Mouse (Mus musculus) myocyte (in vitro differentiated cells): ENCODE measurements around the gene Rpl11. TPM values are rescaled to one million over a fixed set of nuclear protein-coding genes. Genes with fewer than 3 reads are reported as not detected.
A peak's percentile ranks its signal among the peaks of the same experiment; 100 is the strongest.

Experiments used
- H3K27me3 ChIP-seq: one replicate; pipeline ENCODE4 v1.6.1; 2011; ENCODE audit not compliant: control insufficient read depth, insufficient read depth, insufficient read length
- H3K36me3 ChIP-seq: one replicate; pipeline ENCODE4 v1.6.1; 2011; ENCODE audit not compliant: control insufficient read depth, insufficient read depth
- H3K4me2 ChIP-seq: one replicate; pipeline ENCODE4 v1.6.1; 2011; ENCODE audit warnings: low read depth, control low read depth
- H3K4me3 ChIP-seq: one replicate; pipeline ENCODE4 v1.5.1; 2011; ENCODE audit warnings: mild to moderate bottlenecking, control low read depth, moderate library complexity
- H3K79me2 ChIP-seq: one replicate; pipeline ENCODE4 v1.6.1; 2011; ENCODE audit not compliant: control insufficient read depth, insufficient read depth
- H3ac ChIP-seq: one replicate; pipeline ENCODE4 v1.6.1; 2011; ENCODE audit not compliant: control insufficient read depth, insufficient read length
- CEBPB ChIP-seq: IDR thresholded peaks from 2 replicates; pipeline ENCODE4 v1.6.1; 2011; ENCODE audit warnings: mild to moderate bottlenecking, moderate library complexity; ENCODE audit not compliant: poor library complexity, insufficient read depth, severe bottlenecking
- E2F4 ChIP-seq: IDR thresholded peaks from one replicate; pipeline ENCODE4 v1.6.1; 2011; ENCODE audit warnings: mild to moderate bottlenecking, control low read depth, moderate library complexity; ENCODE audit not compliant: insufficient read depth
- MAX ChIP-seq: IDR thresholded peaks from one replicate; pipeline ENCODE4 v1.6.1; 2011; ENCODE audit warnings: low read depth, mild to moderate bottlenecking, control low read depth
- MYOD1 ChIP-seq, 3 experiments: IDR thresholded peaks; one replicate each; pipeline ENCODE4 v1.6.1; 2011; ENCODE audit warnings: control low read depth in 2 of 3, low read depth in 2 of 3, mild to moderate bottlenecking in 2 of 3, moderate library complexity in 1 of 3; ENCODE audit not compliant: insufficient read length in 2 of 3, control insufficient read depth in 1 of 3
- MYOG ChIP-seq, 3 experiments: IDR thresholded peaks; one replicate each; pipeline ENCODE4 v1.6.1; 2011; ENCODE audit warnings: control low read depth in 2 of 3, low read depth in 2 of 3, mild to moderate bottlenecking in 2 of 3; ENCODE audit not compliant: insufficient read length in 2 of 3, control insufficient read depth in 1 of 3, insufficient read depth in 1 of 3
- POLR2A ChIP-seq: IDR thresholded peaks from one replicate; pipeline ENCODE4 v1.6.1; 2011; ENCODE audit warnings: low read depth, mild to moderate bottlenecking, control low read depth, moderate library complexity; ENCODE audit not compliant: insufficient read length
- POLR2AphosphoS2 ChIP-seq: IDR thresholded peaks from one replicate; pipeline ENCODE4 v1.6.1; 2011; ENCODE audit warnings: low read depth, control low read depth; ENCODE audit not compliant: insufficient read length
- REST ChIP-seq: IDR thresholded peaks from one replicate; pipeline ENCODE4 v1.6.1; 2011; ENCODE audit warnings: mild to moderate bottlenecking, control low read depth, moderate library complexity; ENCODE audit not compliant: insufficient read depth, insufficient read length
- SRF ChIP-seq: IDR thresholded peaks from one replicate; pipeline ENCODE4 v1.6.1; 2011; ENCODE audit warnings: low read depth; ENCODE audit not compliant: control insufficient read depth, insufficient read length
- TCF12 ChIP-seq: IDR thresholded peaks from one replicate; pipeline ENCODE4 v1.6.1; 2011; ENCODE audit warnings: mild to moderate bottlenecking, control low read depth; ENCODE audit not compliant: poor library complexity, insufficient read depth, severe bottlenecking
- TCF3 ChIP-seq: IDR thresholded peaks from one replicate; pipeline ENCODE4 v1.6.1; 2011; ENCODE audit warnings: low read depth, control low read depth; ENCODE audit not compliant: insufficient read length
- USF1 ChIP-seq: IDR thresholded peaks from one replicate; pipeline ENCODE4 v1.6.1; 2011; ENCODE audit warnings: low read depth, mild to moderate bottlenecking, control low read depth, moderate library complexity
- polyA plus RNA-seq: library from polyadenylated mRNA; unstranded; fragments of >200 nt; fragmentation: generic; extraction: Trizol; gene quantifications from one replicate; pipeline ENCODE4 v1.2.1, GENCODE M21; 2012; ENCODE audit warnings: missing spikeins

The Rpl11 gene
- polyA plus RNA-seq, 1 experiment, result 1,551 TPM

GRCm38 (mm10) chr4:135987714-135988113 lies 65.5 kb downstream of the Rpl11 start:
- Histone ChIP-seq H3K27me3 (no peaks in the 10 kb centered on the region), H3K4me2 (peak overlapping the region; percentile 93), H3ac (peak overlapping the region; percentile 69), H3K36me3 (no peaks in the 10 kb centered on the region), H3K4me3 (peak overlapping the region; percentile 71), H3K79me2 (peaks cover 12% of the 10 kb centered on the region)
- no peak for TF ChIP-seq MAX
- TF ChIP-seq MYOD1 (IDR thresholded peaks at IDR 0.05; ENCODE audit: control insufficient read depth in 1 of 3, insufficient read length in 2 of 3, low read depth in 2 of 3), result no peak
- no peak for TF ChIP-seq USF1
- no peak for TF ChIP-seq POLR2A
- no peak for TF ChIP-seq MYOG (IDR thresholded peaks at IDR 0.05; ENCODE audit: control insufficient read depth in 1 of 3, insufficient read depth in 1 of 3, insufficient read length in 2 of 3, low read depth in 2 of 3)
- no peak for TF ChIP-seq E2F4
- TF ChIP-seq TCF12, result no peak

GRCm38 (mm10) chr4:135986943-135987710 lies 66.1 kb downstream of the Rpl11 start, which contains the start of gene Pithd1:
Gene Pithd1 (minus strand): TSS chr4:135987264.
- peak; percentile 23 for TF ChIP-seq REST
- TF ChIP-seq MYOD1 (IDR thresholded peaks at IDR 0.05; ENCODE audit: control insufficient read depth in 1 of 3, insufficient read length in 2 of 3, low read depth in 2 of 3), result peak in 1 of 3 experiments; percentile 16
- peak; percentile 76 for TF ChIP-seq E2F4
- TF ChIP-seq CEBPB, result no peak
- TF ChIP-seq SRF, result peak; percentile 66
- peak in 1 of 3 experiments; percentile 41 for TF ChIP-seq MYOG (IDR thresholded peaks at IDR 0.05; ENCODE audit: control insufficient read depth in 1 of 3, insufficient read depth in 1 of 3, insufficient read length in 2 of 3, low read depth in 2 of 3)
- TF ChIP-seq TCF3, result peak; percentile 3
- peak; percentile 99 for TF ChIP-seq POLR2AphosphoS2
- TF ChIP-seq USF1, result no peak
- TF ChIP-seq POLR2A, result no peak
- H3K79me2 ChIP-seq, result peaks cover 12% of the 10 kb centered on the region

DNA sequence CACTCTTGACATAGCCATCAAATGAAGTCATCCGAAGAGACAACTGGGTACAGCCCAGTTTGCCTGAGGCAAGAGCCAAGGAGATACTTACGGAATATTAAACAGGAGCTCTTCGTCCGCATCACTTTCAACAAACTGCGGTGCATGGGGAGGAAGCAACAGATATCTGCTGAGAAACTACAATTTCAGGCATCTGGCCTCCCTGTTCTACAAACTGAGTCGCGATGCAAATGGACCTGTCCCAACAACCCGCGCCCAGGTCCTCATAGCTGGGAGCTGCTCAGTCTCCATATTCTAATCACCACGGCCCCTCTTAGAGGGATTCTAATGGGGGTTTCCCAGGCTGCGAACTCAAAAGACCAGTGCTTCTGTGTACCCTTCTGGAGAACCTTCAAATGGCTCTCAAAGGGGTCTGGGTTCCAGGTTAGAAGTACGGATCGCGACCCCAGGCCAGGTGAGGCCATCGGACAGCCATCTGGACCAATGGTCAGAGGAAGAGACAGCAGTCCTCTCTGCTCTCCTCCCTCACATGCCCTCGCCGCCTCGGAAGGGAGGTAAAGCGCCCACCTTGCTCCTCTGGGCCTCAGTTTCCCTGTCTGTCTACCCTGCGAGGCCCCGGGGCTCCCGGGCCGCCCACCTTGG lies 66.8 kb downstream of the Rpl11 start:
- peaks cover 12% of the 10 kb centered on the region for H3K79me2 ChIP-seq
- TF ChIP-seq E2F4 (no peak), POLR2AphosphoS2 (no peak), POLR2A (no peak), CEBPB (no peak), SRF (no peak), MYOG (IDR thresholded peaks at IDR 0.05; ENCODE audit: control insufficient read depth in 1 of 3, insufficient read depth in 1 of 3, insufficient read length in 2 of 3, low read depth in 2 of 3) (no peak), TCF12 (no peak), REST (no peak), TCF3 (no peak)
- peak overlapping the region; percentile 69 for H3ac ChIP-seq
- H3K27me3 ChIP-seq, result no peaks in the 10 kb centered on the region
- no peaks in the 10 kb centered on the region for H3K36me3 ChIP-seq
- peak overlapping the region; percentile 96 for H3K4me2 ChIP-seq
- H3K4me3 ChIP-seq, result peak overlapping the region; percentile 71

More at GRCm38 (mm10) chr4:135986943-135987710, 66.1 kb downstream of the Rpl11 start, which contains the start of gene Pithd1:
- Histone ChIP-seq H3K27me3 (no peaks in the 10 kb centered on the region), H3ac (peak within 1 kb of the TSS; percentile 69), H3K36me3 (no peaks in the 10 kb centered on the region), H3K4me3 (peak within 1 kb of the TSS; percentile 71), H3K4me2 (peak within 1 kb of the TSS; percentile 96)

DNA sequence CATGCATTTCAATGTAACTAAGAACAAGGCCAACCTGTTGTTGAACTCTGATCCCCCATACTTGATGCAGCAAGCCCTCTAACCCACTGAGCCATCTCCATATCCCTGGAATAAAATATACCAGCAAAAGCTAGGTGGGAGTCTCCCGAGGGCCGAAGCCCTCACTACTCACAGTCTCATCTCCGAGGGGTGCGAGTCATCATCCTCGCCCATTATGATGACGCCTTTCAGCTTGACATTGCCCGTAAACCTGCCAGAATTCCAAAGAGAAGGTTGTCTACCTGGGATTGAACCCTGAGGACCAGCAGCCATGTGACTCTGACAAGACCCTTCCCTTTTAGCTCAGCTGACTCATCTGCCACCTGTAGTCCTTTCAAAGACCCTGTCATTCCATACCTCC lies 67.5 kb downstream of the Rpl11 start:
- Histone ChIP-seq H3K36me3 (no peaks in the 10 kb centered on the region), H3K79me2 (peaks cover 12% of the 10 kb centered on the region), H3K27me3 (no peaks in the 10 kb centered on the region), H3ac (no peak overlapping the region), H3K4me3 (peak overlapping the region; percentile 71), H3K4me2 (peak overlapping the region; percentile 96)
- TF ChIP-seq POLR2A (no peak), SRF (no peak), REST (no peak), POLR2AphosphoS2 (no peak), CEBPB (no peak), MYOG (IDR thresholded peaks at IDR 0.05; ENCODE audit: control insufficient read depth in 1 of 3, insufficient read depth in 1 of 3, insufficient read length in 2 of 3, low read depth in 2 of 3) (no peak)
